Mouse (Mus musculus): ENCODE data around the gene Adh6b. TPM values are rescaled to one million over a fixed set of nuclear protein-coding genes. Genes with fewer than 3 reads are reported as not detected.

Gene Adh6b
- not detected for polyA plus RNA-seq (2017; shearing (Covaris generic))

- ATAC-seq = no peak
Observed at GRCm38 (mm10) chr3:138341471-138341870, at the start of gene Adh6b. TSS of gene Adh6b (plus strand) at chr3:138341775.

- ATAC-seq = no peak
Observed at GRCm38 (mm10) chr3:138293298-138293895, 48.2 kb upstream of the Adh6b start.

DNA sequence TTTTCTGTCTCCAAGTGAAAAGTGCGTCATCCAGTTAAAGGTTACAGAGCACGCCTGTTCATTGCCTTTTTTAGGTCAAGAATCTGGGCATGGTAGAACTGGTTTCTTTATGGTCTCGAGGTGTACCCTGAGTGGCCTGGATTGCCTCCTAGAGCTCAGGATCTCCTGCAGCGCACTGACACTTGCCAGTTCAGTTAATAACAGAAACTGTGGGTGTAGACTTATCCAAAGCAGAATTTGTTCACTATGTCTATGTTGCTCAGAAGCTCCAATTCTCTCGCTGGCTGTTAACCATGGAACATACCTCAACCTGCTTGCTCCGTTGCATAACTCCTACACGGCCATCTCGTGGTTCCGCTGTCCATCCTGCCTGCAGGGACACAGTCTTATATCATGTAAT, 41.4 kb upstream of the Adh6b start:
- no peak for ATAC-seq

DNA sequence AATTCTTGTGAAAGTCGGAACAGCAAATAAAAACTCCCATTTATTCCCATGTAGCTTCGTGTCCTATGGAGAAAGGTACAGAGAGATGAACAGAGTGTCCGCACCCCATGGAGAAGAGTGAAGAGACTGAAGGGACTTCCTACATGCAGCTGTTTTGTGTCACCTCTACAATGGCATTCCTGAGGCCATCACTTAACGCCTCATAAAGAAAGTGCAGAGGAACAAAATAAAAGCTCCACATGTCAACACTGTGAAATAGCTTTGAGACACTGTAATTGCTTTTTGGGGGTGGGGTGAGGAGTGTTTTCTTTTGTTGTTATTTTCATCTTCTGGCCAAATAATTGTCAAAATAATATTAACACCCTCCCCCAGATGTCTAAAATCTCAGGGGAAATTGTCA, 38.9 kb upstream of the Adh6b start:
- no peak for ATAC-seq

DNA sequence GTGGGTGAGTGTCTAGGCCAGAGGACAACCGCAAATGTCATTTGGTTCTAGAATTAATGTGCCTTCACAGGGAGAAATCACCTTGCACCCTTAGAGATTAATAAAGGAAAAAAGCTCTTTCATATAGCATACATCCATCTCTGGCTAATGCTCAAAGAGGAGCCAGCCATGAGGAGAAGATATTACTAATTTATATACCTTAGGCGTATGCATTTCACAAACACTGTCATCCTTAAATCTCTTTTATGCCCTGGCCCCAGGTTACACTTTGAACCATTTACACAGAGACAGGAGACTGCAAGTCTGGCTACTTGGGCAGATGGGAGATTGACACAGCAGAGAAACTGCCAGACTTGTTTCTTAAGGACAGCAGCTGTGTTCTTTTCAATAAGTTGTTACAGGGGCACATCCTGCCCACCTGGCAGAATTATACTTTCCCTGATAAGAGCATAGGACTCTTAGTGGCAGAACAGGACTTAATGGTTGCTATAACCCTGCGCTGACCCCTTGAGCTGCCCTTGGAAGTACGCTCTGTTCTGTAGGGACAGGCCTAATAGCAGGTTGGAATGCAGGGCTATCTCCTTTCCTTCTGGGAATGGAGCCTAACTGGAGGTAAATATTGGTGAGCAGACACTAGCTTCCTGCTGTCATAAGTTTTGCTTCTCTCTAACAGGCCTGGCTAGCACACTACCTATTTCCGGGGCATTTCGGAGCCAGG, 37.6 kb upstream of the Adh6b start:
- no peak for ATAC-seq

GRCm38 (mm10) chr3:138304489-138304871, 37.1 kb upstream of the Adh6b start:
- ATAC-seq = no peak

DNA sequence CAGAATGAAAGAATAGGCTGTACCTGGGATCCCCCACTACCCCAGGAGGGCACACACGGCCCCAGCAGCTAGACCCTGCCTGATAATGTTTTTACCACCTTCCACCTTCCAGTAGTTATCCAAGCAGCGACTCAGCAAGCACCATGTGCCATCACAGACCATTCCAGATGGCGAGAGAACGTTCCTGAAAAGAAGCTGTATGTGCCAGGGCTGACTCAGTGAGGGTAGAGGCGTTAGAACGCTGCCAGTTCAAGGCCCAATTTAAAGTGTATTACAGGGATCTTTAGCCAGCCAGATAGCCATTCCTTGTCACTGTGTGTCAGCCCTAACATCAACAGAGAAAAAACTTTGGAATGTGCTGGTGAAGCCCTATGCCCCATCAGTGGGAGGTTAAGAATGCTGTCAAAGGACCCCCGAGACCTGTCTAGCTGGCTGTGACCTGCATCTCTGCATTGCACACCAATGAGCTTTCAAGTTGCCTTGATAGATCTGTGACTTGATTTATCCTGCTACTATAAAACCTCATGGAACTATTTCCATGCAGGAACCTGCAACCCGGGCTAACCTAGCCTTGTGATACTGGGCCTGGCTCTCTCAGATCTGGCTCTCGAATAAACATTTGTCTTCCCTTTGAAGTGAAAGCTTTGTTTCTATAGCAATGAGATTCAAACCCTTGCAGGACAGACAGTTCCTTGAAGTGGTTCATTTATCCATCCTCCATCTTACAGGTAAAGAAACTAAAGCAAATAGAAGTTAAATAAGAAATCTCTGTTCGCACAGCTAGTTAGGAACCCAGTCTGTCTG, 35.9 kb upstream of the Adh6b start:
- ATAC-seq = no peak

DNA sequence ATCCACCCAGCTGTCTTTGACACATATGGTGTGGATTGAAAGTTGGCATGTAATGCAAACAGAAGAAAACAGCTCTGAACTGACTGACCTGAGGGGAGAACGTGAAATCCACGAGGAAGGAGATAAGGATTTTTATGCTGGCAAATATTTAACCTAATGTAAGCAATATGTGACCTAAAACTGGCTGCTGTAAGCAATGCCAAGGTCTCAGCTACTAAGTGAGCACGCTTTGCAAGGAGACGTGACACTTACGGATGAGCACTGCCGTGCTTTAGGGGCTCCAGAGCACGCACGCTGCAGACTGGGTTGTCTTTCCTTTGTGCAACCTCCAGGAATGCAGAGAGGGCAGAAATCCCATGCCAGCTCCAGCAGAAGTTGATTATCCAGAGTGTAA, 35.3 kb upstream of the Adh6b start:
- ATAC-seq = no peak

GRCm38 (mm10) chr3:138309910-138310309, 31.7 kb upstream of the Adh6b start:
- ATAC-seq = no peak

GRCm38 (mm10) chr3:138311015-138311414, 30.6 kb upstream of the Adh6b start:
- ATAC-seq = no peak

DNA sequence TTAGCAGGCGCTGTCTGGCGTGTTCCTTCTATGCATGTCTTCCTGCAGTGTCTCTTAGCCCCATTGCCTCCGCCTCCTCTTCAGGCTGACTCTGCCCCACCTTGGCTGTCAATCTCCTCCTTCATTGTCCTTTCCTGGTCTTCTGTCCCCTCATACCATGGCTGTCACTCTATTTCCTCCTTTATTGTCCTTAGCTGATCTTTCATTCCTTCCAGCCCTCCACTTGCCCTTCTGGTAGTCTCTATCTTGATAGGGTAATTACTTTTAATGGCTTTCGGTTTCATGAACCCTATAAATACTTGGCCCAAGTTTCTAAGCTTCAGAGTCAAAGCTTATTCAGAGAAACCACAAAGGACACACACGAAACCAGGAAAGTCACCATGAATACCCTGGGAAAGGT, 28.6 kb upstream of the Adh6b start, which contains the start of gene Adh6a:
Adh6a (plus strand) TSS at position 322 of the 400 bp plus-strand sequence.
- ATAC-seq = no peak

DNA sequence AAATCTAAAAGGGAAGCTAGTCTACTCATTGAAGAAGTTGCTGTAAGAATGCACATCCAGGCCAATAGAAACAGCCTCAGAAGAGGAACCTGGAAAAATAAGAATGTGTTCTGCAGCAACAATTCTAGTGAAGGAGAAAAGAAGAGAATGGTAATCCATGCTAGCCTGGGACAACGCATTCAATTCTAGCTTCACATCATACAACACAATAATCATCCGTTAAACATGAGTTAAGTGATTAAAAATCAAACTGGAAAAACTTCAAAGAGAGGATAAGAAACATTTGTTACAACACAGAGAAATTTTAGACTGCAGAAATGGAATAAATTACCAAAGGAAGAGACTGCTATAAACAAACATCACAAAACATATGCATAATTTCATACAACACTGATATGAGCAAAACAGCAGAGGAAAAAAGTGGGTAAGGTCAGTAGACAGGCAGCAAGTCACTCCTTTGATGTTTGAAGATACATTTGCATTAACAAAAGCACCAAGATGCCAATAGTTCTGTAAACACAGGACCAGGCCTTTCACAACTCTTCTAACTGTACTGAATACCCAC, 24.6 kb upstream of the Adh6b start:
- ATAC-seq = no peak

- no peak for ATAC-seq
Observed at GRCm38 (mm10) chr3:138325001-138325400, 16.6 kb upstream of the Adh6b start.

DNA sequence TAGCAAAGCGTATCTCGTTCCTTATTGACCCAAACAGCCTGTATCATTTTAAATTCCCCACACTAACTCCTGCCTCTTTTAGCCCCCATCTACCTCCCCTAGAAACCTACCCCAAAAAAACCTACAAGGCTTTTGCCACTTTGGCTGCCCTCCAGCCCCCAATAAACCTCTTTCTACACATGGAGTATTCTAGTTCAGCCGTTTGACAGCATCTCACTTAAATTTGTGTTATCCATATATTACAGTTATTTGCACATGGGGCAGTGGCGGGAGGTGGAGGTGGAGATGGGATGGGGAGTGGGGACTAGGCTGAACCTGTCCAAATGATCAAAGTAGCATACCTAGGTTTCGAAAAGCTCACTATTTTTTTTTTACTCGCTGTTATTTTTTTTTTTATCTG, 16.1 kb upstream of the Adh6b start:
- ATAC-seq = no peak

GRCm38 (mm10) chr3:138333910-138334309, 7.7 kb upstream of the Adh6b start:
- ATAC-seq = peak; percentile 64

DNA sequence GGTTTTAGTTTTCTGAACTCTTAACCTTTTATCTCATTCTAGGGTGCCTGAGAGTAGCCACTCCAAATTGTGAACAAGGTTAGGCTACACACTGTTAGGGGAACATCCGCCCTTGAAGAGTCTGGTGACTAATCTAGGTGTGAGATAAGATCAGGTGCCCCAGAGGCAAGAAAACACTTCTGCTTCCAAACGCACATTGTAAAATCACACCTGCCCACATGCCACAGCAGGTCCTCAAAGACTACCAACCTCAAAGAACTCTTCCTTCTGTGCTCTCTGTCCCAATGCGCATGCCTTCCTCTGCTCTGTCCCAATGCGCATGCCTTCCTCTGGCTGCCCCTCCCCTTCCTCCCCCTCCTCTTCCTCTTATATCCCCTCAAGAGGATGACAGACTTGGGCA, 7.3 kb upstream of the Adh6b start:
- ATAC-seq = peak; percentile 91

DNA sequence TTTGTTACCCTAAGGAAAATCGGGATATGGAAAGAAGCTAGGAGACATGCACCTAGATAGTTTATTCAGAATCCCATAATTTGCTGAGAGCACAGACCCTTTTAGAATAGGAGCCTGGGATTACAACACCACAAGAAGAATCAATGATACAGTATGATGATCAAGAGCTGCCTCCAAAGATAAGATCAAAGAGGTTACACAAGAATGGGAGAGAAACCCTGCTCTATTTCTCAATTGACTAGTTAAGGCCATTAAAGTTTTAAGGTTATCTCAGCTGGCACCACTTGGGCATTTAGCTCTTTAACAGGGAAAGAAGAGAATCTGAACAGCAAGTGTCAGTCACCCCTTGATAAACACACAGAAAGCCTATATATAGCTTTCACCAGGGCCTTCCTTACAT, 6.0 kb upstream of the Adh6b start:
- ATAC-seq = no peak

GRCm38 (mm10) chr3:138336104-138336754, 5.3 kb upstream of the Adh6b start:
- ATAC-seq = no peak

DNA sequence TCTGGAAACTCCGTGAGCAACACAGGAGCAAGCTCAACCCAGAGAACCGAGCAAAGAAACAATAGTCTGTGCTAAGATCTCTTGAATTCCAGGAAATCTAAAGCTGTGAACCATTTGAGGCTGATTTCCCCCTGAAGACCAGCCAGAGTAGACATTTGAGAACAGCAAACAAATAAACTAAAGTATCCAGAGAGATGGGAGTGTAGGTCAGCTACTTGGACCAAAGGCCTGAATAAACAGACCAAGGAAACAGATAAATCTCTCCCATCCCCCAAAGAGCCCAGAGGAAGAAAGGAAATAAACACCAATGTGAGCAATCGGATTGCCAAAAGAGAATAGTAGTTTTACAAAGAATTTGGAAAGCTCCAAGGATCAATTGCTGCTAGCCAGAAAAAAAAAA, 5.5 kb downstream of the Adh6b start:
- no peak for ATAC-seq

DNA sequence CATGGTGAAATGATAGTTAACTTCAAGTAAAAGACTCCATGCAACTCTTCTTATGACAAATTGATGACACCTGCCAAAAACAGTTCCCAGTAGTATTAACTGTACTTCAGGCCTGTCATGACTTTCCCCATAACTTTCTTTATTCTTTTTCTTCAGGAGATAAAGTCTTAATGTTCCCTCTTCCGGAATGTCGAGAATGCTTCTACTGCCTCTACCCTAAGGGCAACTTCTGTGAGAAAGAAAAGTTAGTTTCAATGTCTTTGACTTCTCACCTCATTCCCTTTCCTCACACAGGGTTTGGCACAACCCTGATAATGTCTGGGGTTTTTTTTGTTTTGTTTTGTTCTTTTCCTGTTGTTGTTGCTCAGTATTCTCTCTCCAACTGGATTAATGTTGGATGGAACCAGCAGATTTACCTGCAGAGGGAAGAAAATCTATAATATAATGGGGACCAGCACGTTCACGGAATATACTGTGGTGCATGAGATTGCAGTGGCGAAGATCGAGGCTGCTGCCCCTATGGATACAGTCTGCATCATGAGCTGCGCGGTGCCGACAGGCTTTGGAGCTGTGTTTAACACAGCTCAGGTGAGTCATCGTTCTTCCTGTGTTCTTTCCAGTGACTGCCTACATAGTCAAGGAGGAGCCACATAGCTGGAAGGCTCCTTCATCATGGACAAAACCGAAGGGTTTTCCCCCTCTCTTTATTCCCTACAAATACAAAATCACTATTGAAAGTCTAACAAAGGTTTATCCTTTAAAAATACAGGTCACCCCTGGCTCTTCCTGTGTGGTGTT, 10.6 kb downstream of the Adh6b start:
- ATAC-seq = no peak

DNA sequence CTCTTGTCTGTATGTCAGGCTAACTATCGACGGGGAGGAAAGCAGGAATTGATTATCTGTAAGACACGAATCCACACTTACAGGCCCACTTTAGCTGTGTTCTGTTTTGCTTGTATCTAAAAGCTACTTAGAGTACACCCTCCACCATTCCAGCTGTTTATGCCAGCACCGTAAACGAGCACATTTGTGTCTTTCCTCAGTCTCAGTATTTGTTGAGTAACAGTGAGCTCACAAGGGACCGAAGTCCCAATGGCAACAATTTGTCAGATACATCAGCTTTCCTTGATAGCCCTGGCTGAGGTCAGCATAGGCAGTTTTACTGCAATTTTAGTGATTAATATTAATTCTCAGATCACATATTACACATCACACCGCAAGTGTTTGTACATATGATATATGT, 17.3 kb downstream of the Adh6b start:
- ATAC-seq = no peak

DNA sequence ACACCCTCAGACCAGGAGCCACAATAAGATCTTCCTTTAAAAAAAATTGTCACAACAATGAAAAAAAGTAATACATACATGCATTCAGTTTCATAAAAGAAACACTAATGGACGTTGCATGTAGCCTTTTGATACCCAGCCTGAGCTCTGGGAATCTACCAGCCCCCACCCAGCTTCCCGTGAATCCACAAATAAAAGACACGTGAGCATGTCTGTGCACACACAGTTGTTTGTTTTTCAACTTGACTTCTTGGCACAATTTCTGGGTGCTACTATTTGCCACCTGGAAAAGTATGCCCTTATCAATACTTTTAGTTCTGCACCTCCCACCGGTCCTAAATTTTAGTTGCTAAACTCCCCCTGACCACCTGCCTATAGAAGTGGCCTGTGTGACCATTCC, 19.1 kb downstream of the Adh6b start:
- ATAC-seq = no peak
